Mouse (Mus musculus): ENCODE results near the gene Luzp1.
A peak's percentile ranks its signal among the peaks of the same experiment; 100 is the strongest.

Luzp1 gene

GRCm38 (mm10) chr4:136469371-136469903, at the start of gene Luzp1:
Luzp1 (plus strand) TSS chr4:136469761.
- DNase-seq (ENCODE audit: low read depth): peak; percentile 76

- no peak for DNase-seq (ENCODE audit: low read depth)
Measured at GRCm38 (mm10) chr4:136423224-136423623, 46.3 kb upstream of the Luzp1 start, which contains the start of gene Htr1d. Htr1d (plus strand) TSS chr4:136423524.

- no peak for DNase-seq (ENCODE audit: low read depth)
Measured at GRCm38 (mm10) chr4:136424120-136424999, 45.2 kb upstream of the Luzp1 start.

- DNase-seq (ENCODE audit: low read depth): no peak
Measured at GRCm38 (mm10) chr4:136425000-136425288, 44.6 kb upstream of the Luzp1 start.

GRCm38 (mm10) chr4:136430609-136431375, 38.8 kb upstream of the Luzp1 start:
- no peak for DNase-seq (ENCODE audit: low read depth)

- no peak for DNase-seq (ENCODE audit: low read depth)
Measured at GRCm38 (mm10) chr4:136431376-136431693, 38.2 kb upstream of the Luzp1 start.

GRCm38 (mm10) chr4:136434029-136434428, 35.5 kb upstream of the Luzp1 start:
- peak; percentile 44 for DNase-seq (ENCODE audit: low read depth)

GRCm38 (mm10) chr4:136439106-136439505, 30.5 kb upstream of the Luzp1 start:
- no peak for DNase-seq (ENCODE audit: low read depth)

DNA sequence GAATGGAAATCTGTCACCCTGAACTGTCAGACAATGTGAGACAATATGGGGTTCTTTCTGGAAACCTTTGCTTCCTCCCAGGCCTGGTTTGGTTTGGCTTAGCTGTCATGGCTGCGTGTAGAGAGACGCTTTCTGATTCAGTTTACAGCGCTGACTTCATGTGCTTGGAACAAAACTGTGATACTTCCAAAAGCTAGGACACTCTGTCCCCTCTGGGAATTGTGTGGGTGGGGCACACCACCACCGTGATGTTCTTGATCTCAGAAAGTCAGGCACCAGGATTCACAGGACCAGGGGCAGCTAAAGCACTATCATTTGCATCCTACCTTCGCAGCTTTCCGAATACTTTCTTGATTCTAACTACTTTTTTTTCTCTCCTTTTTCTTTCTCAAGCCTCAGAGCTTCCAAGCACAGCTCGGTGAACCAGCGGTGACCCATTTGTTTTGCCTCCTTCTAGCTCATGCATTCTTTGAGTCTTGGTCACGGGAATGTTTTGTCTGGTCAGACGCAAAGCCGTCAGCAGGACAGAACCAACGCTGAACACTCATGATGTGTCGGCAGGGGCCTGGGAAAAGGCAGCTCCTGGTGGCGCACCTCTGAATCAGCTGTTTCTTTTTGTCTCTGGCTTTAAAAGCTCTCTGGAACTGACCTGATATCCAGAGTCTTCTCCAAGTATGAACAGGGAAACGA, 28.1 kb upstream of the Luzp1 start:
- peak; percentile 81 for DNase-seq (ENCODE audit: low read depth)

DNA sequence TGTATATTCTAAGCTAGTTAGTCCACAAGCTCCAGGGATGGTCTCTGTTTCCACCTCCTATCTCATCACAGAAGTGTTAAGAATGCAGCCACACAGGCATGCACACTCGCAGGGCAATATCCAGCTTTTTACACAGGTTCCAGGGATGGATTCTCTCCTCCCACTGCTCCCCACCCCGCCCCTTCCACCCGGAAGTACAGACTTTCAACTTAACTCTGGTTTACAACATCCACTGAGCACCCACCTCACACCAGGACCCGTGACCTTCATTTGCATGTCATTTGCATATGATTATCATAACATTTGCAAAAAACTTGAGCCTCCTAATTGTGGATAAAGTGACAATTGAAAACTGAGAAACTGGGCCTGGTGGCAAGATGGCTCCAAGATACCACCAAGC, 25.0 kb upstream of the Luzp1 start:
- DNase-seq (ENCODE audit: low read depth): no peak

DNA sequence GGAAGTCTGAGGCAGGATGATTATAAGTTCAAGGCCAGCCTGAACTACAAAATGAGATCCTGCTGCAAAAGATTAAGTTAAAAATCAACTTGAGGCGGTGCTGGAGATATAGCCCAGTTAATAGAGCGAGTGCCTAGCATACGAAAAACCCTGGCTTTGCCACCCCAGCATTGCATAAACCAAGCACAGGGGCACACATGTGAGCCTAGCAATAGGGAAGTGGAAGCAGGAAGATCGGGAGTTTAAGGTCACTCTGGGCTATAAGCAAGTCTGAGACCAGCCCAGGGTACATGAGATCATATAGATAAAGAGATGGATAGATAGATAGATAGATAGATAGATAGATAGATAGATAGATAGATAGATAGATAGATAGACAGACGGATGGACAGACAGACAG, 19.8 kb upstream of the Luzp1 start:
- no peak for DNase-seq (ENCODE audit: low read depth)

DNA sequence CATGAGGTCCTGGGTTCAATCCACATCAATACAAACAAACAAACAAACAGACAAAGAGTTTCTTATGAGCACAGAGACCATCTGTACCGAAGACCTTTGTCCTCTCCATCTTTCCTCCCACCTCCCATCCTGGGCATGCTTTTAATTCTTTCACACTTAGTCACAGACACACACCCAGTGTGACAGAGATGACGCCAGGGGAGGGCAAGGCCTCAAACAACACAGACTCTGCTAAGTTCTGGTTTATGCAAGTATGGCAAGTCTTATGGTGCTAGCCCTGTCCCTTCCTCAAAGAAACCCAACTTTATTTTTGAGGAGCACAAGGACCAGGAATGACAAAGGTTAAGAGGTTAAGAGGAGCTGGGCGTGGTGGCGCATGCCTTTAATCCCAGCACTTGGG, 19.3 kb upstream of the Luzp1 start:
- no peak for DNase-seq (ENCODE audit: low read depth)

DNA sequence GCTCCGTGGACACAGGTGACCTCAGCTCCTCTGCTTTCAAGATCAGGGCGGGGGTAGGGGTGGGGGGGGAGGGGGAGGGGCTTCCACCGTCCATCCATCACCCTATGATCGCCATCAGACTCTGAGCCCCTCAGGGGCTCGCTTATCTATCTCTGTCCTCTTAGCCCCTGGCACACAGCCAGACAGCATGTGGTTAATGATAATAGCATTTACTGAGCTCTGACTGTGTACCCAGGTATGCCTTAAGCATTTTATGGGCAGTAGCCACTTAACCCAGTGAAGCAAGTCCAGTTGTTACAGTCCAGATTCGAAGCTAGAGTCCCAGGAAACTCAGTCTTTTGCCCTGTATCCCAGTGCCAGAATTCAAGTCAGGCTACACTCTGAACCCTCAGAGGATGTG, 18.0 kb upstream of the Luzp1 start:
- no peak for DNase-seq (ENCODE audit: low read depth)

GRCm38 (mm10) chr4:136452286-136452685, 17.3 kb upstream of the Luzp1 start:
- no peak for DNase-seq (ENCODE audit: low read depth)

DNA sequence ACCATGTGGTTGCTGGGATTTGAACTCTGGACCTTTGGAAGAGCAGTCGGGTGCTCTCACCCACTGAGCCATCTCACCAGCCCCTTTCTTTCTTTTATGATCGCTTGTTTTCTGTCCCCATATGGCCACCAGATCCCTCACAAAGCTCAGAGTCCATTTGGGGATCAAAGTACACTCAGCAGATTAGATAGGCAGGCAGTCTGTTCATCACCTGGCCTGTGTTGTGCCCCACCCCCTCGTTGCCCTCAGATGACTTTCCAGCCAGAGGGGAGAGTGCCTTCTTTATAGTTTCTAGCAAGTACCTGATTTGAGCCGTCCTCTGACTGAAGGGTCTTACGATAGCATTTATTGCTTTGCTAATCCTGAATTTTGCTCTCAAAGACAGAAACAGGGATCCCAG, 16.8 kb upstream of the Luzp1 start:
- no peak for DNase-seq (ENCODE audit: low read depth)

DNA sequence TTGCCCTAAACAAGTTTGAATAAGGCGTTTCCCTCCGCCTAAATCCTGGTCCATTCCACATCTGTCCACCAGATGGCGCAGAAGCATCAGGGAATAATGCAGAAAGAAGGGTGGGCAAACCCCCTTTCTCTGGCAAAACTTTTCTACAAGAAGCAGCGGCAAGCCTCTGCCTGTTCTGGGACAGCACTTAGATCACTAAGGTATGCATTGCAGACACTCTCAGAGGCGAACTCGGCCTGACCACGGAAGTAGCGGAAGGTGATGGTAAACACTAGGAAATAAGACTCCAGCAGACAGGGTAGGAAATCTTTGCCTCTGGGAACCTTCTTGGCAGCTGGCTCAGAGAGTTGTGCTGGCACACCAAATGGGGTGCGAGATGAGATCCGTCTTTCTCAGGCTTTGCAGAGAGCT, 14.7 kb upstream of the Luzp1 start:
- DNase-seq (ENCODE audit: low read depth): peak; percentile 68

GRCm38 (mm10) chr4:136456516-136457218, 12.9 kb upstream of the Luzp1 start:
- DNase-seq (ENCODE audit: low read depth): no peak

DNA sequence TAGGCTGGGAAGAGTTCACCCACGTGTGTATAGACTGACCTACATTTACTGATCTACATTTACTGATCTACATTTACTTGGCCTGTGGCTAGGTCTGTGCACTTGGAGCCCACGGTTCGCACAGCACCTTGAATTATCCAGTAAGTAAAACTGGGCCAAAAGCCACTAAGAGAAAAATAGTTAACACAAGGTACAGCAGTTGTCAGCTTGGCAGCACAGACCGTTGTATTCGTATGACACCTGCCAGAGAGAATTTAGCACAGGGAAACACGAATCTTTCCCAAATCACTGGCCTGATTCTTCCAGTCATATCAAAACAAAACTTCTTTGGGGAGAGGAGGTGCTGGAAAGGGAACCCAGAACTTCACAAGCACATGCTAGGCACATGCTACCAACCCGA, 11.3 kb upstream of the Luzp1 start:
- DNase-seq (ENCODE audit: low read depth): no peak

- DNase-seq (ENCODE audit: low read depth): no peak
Measured at GRCm38 (mm10) chr4:136459210-136459609, 10.4 kb upstream of the Luzp1 start.

DNA sequence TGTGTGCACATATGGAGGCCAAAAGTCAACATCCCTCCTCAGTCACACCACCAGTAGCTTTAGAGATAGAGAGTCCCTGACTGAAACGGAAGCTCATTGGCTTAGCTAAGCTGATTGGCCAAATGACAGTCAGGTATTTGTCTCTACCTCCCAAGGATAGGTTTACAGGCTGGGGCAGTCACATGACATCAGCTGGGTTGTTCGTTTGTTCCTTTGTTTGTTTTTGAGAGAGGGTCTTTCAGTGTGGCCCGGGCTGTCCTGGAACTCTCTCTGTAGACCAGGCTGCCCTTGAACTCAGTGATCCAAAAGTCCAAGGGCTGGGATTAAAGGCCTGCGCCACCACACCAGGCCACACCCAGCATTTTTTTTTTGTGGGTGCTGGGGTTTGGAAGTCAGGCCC, 8.4 kb upstream of the Luzp1 start:
- DNase-seq (ENCODE audit: low read depth): no peak

DNA sequence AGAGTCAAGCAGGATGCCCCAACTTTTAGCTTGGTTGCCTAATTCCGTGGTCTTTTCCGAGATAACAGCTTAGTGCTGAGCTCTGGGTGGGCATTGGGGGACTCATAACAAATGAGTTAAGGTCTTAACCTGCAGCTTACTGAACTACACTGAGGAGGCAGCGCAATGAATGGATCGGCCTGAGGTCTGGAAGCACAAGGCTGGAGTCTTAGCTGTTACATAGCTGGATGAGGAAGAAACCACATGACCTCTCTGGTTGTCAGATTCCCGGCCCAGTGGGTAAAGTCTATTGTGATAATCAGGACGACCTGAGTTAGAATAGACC, 7.8 kb upstream of the Luzp1 start:
- DNase-seq (ENCODE audit: low read depth): no peak

All from fibroblast of lung, adult 2 months (primary cell).